Mouse (Mus musculus): Measurements from ENCODE around the gene Fbln5. TPM values are rescaled to one million over a fixed set of nuclear protein-coding genes. Genes with fewer than 3 reads are reported as not detected.
A peak's percentile ranks its signal among the peaks of the same experiment; 100 is the strongest.

Fbln5 gene
- polyA plus RNA-seq, 1 experiment = 9.2 TPM

DNA sequence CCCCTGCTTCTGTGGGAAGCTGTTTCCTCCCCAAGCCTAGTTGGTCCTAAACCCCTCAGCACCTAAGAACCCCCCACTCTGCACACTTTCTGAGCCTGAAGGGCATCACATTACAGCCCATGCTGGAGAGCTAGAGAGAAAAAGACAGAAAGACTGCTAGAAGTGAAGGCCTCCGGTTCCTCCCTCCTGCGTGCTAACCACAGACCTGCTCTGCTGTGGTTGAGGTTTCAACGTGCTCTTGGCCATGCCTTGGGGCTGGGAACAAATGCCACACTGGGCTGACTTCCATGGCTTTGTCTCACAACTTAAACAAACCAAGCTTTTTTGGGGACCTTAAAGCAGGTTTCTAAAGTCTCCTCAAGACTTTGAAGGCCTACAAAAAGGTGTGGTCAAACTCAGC, 16.4 kb downstream of the Fbln5 start:
- TF ChIP-seq CTCF (IDR thresholded peaks at IDR 0.05; ENCODE audit: borderline replicate concordance, extremely low read depth, insufficient read depth, insufficient read length) (no peak), POLR2A (IDR thresholded peaks at IDR 0.05; ENCODE audit: borderline replicate concordance, extremely low read depth, insufficient read depth, insufficient read length, poor library complexity, severe bottlenecking) (no peak)
- no peak for DNase-seq (ENCODE audit: low read depth)

- TF ChIP-seq POLR2A (IDR thresholded peaks at IDR 0.05; ENCODE audit: borderline replicate concordance, extremely low read depth, insufficient read depth, insufficient read length, poor library complexity, severe bottlenecking) (no peak), CTCF (IDR thresholded peaks at IDR 0.05; ENCODE audit: borderline replicate concordance, extremely low read depth, insufficient read depth, insufficient read length) (no peak)
- no peak for DNase-seq (ENCODE audit: low read depth)
Observed at GRCm38 (mm10) chr12:101801744-101802143, 17.1 kb downstream of the Fbln5 start.

GRCm38 (mm10) chr12:101801051-101801450, 17.8 kb downstream of the Fbln5 start:
- DNase-seq (ENCODE audit: low read depth) = no peak
- TF ChIP-seq CTCF (IDR thresholded peaks at IDR 0.05; ENCODE audit: borderline replicate concordance, extremely low read depth, insufficient read depth, insufficient read length) (no peak), POLR2A (IDR thresholded peaks at IDR 0.05; ENCODE audit: borderline replicate concordance, extremely low read depth, insufficient read depth, insufficient read length, poor library complexity, severe bottlenecking) (no peak)

- TF ChIP-seq POLR2A (IDR thresholded peaks at IDR 0.05; ENCODE audit: borderline replicate concordance, extremely low read depth, insufficient read depth, insufficient read length, poor library complexity, severe bottlenecking) (no peak), CTCF (IDR thresholded peaks at IDR 0.05; ENCODE audit: borderline replicate concordance, extremely low read depth, insufficient read depth, insufficient read length) (no peak)
- DNase-seq (ENCODE audit: low read depth) = no peak
Observed at GRCm38 (mm10) chr12:101798189-101798922, 20.5 kb downstream of the Fbln5 start.

DNA sequence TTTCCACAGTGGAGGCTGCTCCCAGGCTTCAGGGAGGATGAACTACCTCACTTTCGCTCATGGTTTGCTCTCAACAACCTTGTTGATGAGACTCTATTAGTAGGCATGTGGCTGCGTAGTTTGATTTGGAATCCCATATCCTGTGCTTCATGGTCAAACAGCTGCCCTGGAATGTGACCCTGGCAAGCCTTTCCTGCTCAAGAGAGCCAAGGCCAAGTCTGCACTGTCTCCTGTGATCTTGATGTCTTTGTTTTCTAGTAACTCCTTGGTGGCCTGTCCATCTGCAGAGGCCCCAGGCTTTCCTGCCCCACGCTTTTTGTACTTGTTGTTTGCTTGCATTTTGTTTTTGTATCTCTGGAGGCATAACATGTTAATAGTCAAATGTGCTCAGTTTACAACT, 24.4 kb downstream of the Fbln5 start:
- no peak for DNase-seq (ENCODE audit: low read depth)
- TF ChIP-seq POLR2A (IDR thresholded peaks at IDR 0.05; ENCODE audit: borderline replicate concordance, extremely low read depth, insufficient read depth, insufficient read length, poor library complexity, severe bottlenecking) (no peak), CTCF (IDR thresholded peaks at IDR 0.05; ENCODE audit: borderline replicate concordance, extremely low read depth, insufficient read depth, insufficient read length) (no peak)

DNA sequence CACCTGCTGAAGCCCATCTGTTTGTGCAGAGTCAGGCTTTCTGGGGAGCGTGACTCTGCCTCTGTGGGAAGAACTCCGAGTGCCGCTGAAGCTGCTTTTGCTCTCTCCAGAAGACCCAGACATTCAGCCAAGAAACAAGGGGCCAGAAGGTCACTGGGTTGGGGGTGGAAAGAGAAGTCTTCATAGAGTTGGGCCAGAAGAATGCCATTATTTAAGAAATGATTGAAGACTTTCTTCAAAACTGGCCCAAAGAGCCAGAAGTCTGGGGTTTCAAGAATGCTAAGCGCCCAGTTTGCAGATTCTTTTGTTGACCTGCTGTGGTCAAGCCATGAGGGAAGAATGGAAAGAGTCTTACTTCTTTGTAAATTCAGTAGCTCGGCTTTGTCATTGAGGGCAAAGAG, 25.6 kb downstream of the Fbln5 start:
- TF ChIP-seq CTCF (IDR thresholded peaks at IDR 0.05; ENCODE audit: borderline replicate concordance, extremely low read depth, insufficient read depth, insufficient read length) (no peak), POLR2A (IDR thresholded peaks at IDR 0.05; ENCODE audit: borderline replicate concordance, extremely low read depth, insufficient read depth, insufficient read length, poor library complexity, severe bottlenecking) (no peak)
- DNase-seq (ENCODE audit: low read depth) = no peak

DNA sequence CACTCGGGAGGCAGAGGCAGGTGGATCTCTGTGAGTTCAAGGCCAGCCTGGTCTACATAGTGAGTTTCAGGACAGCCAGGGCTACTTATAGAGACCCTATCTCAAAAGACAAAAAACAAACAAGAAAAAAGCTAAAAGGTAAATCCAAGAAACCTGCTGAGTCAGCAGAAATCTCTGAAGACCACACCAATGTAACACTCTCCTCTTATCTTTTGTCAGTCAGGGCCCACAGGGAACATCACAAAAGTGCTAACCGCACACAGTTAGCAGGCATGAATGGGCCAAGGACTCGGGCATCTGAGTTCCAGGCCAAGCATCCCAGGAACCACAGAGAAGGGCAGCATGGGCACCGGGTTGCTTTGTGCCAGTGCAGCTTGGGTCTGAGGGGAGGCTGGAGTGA, 26.2 kb downstream of the Fbln5 start:
- no peak for DNase-seq (ENCODE audit: low read depth)
- TF ChIP-seq POLR2A (IDR thresholded peaks at IDR 0.05; ENCODE audit: borderline replicate concordance, extremely low read depth, insufficient read depth, insufficient read length, poor library complexity, severe bottlenecking) (no peak), CTCF (IDR thresholded peaks at IDR 0.05; ENCODE audit: borderline replicate concordance, extremely low read depth, insufficient read depth, insufficient read length) (no peak)

DNA sequence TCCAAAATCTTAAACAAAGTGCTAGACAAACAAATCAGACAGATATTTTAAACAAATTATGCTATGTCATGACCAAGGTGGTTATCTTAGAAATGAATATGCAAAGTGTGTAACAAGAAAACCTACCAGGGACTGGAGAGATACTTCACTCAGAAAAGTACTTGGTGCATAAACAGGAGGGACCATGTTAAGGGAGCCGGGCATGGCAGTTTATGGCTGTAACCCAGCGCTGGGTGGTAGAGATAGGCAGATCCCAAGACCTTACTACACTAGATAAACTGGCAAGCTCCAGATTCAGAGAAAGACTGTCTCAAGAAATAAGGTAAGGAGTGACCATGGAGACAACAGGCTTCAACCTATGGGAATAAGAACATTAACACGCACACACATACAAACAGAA, 29.1 kb downstream of the Fbln5 start:
- no peak for DNase-seq (ENCODE audit: low read depth)
- TF ChIP-seq POLR2A (IDR thresholded peaks at IDR 0.05; ENCODE audit: borderline replicate concordance, extremely low read depth, insufficient read depth, insufficient read length, poor library complexity, severe bottlenecking) (no peak), CTCF (IDR thresholded peaks at IDR 0.05; ENCODE audit: borderline replicate concordance, extremely low read depth, insufficient read depth, insufficient read length) (no peak)

DNA sequence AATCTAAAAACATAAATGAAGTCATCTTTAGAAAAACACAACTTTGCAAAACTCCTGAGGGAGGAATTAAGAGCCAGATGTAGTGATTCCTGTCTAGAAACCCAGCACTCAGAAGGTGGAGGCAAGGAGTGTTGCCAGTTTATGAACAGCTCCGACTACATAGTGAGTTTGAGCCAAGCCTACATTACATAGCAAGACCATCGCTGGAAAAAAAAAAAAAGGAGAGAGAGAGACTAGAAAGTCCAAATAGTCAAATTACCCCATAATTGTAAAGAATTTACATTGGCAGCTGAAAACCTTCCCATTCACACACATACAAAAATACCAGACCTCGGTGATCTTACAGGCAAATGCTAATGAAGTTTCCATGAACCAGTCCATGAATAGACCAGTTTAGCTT, 29.6 kb downstream of the Fbln5 start:
- no peak for DNase-seq (ENCODE audit: low read depth)
- TF ChIP-seq CTCF (IDR thresholded peaks at IDR 0.05; ENCODE audit: borderline replicate concordance, extremely low read depth, insufficient read depth, insufficient read length) (no peak), POLR2A (IDR thresholded peaks at IDR 0.05; ENCODE audit: borderline replicate concordance, extremely low read depth, insufficient read depth, insufficient read length, poor library complexity, severe bottlenecking) (no peak)

- TF ChIP-seq CTCF (IDR thresholded peaks at IDR 0.05; ENCODE audit: borderline replicate concordance, extremely low read depth, insufficient read depth, insufficient read length) = peak; percentile 6; the same call in 1 of the 2 replicates
- TF ChIP-seq POLR2A (IDR thresholded peaks at IDR 0.05; ENCODE audit: borderline replicate concordance, extremely low read depth, insufficient read depth, insufficient read length, poor library complexity, severe bottlenecking) = no peak
Observed at GRCm38 (mm10) chr12:101782787-101783186, 36.1 kb downstream of the Fbln5 start.

GRCm38 (mm10) chr12:101780915-101781314, 37.9 kb downstream of the Fbln5 start:
- no peak for TF ChIP-seq POLR2A (IDR thresholded peaks at IDR 0.05; ENCODE audit: borderline replicate concordance, extremely low read depth, insufficient read depth, insufficient read length, poor library complexity, severe bottlenecking)
- no peak for TF ChIP-seq CTCF (IDR thresholded peaks at IDR 0.05; ENCODE audit: borderline replicate concordance, extremely low read depth, insufficient read depth, insufficient read length)
- DNase-seq (ENCODE audit: low read depth) = no peak

More at GRCm38 (mm10) chr12:101782787-101783186, 36.1 kb downstream of the Fbln5 start:
- no peak for DNase-seq (ENCODE audit: low read depth)

All from brain, embryonic 14.5 days (tissue).